Mouse (Mus musculus): Measurements from ENCODE around the gene Cbx3.

Cbx3 gene

GRCm38 (mm10) chr6:51470311-51471178 is at the start of gene Cbx3:
TSS of gene Cbx3 (plus strand) at chr6:51470360.
- peak; percentile 58 for ATAC-seq (ENCODE audit: low TSS enrichment)

GRCm38 (mm10) chr6:51423466-51424122 is 46.6 kb upstream of the Cbx3 start:
- no peak for ATAC-seq (ENCODE audit: low TSS enrichment)

DNA sequence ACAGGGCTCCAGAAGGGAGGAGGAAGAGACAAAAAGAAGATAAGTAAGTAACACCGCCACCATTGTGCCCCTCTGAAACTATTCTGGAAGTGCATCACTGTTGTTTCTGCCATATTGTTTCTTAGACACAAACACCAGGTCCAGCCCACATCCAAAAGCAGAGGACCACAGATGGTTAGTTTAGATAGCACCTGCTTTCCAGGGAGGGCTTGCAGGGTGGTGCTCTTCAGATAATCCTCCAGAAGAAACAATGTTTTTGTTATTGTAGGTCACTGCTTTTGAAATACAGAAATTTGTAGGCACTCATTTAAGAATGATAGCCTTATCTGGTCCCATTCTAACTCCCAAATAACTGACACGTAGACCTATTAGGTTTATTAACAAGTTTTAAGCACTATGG is 45.6 kb upstream of the Cbx3 start:
- ATAC-seq (ENCODE audit: low TSS enrichment): no peak

- peak; percentile 89 for ATAC-seq (ENCODE audit: low TSS enrichment)
These were observed 37.4 kb upstream of the Cbx3 start, which contains the start of gene Nfe2l3 for GRCm38 (mm10) chr6:51432535-51433397. TSS of gene Nfe2l3 (plus strand) at chr6:51432670.

DNA sequence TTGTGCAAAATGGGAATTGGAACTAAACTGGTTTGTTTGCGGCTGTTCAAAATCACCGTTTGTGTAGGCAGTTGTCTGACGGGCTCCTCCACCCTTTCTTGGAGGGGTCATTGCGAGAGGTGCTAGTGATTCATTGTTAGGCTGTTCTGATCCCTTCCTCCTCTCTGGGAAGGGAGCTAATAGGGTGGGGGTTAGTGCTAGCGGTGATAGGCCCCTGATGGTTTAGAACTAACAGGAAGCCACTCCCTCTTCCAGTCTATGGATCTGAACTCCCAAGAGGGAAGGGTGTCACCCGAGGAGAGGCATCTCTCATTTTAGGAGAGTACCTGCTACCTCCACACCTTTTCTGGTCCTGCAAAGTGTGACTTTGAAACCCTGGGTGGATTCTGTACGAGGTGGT is 35.9 kb upstream of the Cbx3 start:
- no peak for ATAC-seq (ENCODE audit: low TSS enrichment)

DNA sequence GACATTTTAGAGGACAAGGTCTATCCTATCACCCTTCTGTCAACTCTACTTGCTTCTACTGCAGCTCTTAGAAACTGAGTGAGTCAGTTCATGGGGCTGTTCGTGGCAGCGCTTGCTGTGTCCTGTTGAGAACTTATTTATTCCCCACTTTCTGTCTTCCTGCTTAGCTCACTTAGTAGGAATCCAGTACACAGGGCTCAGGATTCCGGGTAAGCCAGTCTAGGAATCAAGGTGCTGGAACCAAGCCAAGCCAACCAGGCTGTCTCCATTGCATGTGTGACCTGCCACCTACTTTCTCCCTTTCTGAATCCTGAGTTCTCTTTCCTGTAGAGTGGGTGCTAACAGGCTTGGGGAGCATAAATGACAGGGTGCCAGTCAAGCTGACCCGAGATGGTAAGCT is 32.5 kb upstream of the Cbx3 start:
- ATAC-seq (ENCODE audit: low TSS enrichment): no peak

- ATAC-seq (ENCODE audit: low TSS enrichment): 0 out of 2 replicates have a peak, but pooled peaks have one; percentile 27
These were observed 31.3 kb upstream of the Cbx3 start for GRCm38 (mm10) chr6:51438826-51439330.

DNA sequence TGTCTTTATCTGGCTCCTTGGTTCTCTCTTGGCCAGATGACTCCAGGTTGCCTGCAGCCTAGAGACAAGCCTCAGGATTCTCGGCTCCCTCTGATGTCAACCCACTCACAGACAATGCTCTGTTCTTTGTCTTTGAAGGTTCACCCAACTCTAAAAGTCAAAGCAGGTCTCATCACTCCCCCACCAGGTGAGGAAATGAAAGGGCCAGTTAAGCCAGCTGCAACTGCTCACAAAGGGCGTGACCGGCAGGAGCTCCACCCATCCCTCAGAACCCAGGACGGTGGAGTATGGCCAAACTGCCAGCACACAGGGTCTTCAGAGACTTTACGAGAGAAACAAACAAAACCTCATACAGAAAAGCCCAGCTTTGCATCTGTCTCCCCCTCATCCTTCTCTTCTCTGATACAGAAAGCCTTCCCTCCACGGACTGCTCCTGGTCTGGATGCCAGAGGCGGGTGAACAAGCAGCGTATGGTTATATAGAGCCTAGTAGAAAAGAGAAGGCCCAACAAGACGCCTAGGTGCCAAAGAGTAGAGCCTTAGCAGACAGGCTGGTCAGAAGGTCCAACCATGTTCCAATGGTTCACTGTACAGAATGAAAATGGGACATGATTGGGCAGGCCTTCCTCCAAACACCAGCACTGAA is 27.8 kb upstream of the Cbx3 start:
- ATAC-seq (ENCODE audit: low TSS enrichment): no peak

DNA sequence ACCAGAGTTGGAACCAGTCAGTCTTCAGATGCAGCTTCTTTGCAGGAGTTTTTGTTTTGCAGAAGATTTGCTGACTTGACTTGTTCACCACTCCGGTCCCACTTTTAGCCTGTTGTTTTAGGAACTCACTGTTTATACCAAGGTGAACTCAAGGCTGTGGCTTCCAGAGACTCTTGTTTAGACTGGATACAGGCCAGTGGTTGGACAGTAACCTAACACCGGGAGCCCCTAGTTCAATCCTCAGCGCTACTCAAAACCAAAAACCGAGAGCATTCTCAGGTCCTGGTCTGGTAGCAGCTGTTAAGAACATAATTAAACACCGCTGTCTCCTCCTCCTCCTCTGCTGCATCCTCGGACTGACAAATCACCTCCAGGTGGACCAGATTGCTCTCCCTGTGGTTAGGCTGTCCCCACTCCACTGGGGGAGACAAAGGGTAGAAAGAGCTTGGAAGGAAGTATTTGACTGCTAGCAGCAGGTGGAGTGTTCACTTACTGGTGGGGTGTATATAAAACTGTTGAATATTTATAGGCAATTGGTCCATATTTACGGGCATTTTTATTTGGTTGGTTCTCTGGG is 17.1 kb upstream of the Cbx3 start:
- no peak for ATAC-seq (ENCODE audit: low TSS enrichment)

- no peak for ATAC-seq (ENCODE audit: low TSS enrichment)
These were observed 15.2 kb upstream of the Cbx3 start for GRCm38 (mm10) chr6:51454949-51455348.

- no peak for ATAC-seq (ENCODE audit: low TSS enrichment)
These were observed 14.0 kb upstream of the Cbx3 start for GRCm38 (mm10) chr6:51456198-51456597.

DNA sequence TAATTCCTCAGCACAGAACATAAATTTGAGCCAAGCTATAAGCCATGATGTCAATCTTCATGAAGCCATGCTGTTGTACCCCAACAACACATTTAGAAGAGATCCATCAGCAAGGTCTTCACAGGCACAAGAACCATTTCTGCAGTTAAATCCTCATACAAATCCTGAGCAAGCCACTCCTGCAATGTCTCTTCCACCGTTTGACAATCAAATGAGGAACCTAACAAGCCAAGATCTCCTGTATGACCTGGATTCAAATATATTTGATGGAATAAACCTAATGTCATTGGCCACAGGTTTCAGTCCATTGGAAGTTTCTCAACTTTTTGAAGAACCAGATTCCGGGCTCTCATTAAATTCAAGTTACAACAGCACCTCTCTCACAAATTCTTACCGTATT is 12.9 kb upstream of the Cbx3 start:
- no peak for ATAC-seq (ENCODE audit: low TSS enrichment)

DNA sequence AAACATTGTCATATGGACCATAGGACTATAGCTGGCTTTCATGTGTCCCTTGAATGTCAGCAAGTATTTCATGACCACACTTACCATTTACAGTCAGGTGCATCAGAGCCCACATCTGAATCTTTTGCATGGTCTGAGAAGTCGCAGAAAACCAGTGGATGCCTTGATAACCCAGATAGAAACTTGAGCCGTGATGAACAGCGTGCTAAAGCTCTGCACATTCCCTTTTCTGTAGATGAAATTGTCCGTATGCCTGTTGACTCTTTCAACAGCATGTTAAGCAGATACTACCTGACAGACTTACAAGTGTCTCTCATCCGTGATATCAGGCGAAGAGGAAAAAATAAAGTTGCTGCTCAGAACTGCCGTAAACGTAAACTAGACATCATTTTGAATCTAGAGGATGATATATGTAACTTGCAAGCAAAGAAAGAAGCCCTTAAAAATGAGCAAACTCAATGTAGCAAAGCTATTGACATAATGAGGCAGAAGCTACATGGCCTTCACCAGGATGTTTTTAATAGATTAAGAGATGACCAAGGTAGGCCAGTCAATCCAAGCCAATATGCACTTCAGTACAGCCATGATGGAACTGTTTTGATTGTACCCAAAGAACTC is 12.3 kb upstream of the Cbx3 start:
- ATAC-seq (ENCODE audit: low TSS enrichment): no peak

DNA sequence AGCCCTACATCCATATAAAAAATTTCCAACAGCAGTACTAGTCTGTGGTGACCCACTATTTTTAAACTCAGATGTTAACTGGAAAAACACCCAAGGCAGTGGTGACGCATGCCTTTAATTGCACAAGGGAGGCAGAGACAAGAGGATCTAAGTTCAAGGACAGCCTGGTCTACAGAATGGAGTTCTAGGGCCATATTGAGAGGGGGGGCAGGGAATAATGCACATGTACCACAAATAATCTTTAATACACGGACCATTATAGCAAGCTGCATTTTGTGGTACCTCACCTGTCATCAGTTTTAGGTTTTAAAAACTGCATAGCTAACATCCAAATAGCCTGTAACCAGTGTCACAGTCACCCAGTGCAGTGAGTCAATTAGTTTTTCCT is 11.2 kb upstream of the Cbx3 start:
- no peak for ATAC-seq (ENCODE audit: low TSS enrichment)

- no peak for ATAC-seq (ENCODE audit: low TSS enrichment)
These were observed 10.7 kb upstream of the Cbx3 start for GRCm38 (mm10) chr6:51459313-51460020.

DNA sequence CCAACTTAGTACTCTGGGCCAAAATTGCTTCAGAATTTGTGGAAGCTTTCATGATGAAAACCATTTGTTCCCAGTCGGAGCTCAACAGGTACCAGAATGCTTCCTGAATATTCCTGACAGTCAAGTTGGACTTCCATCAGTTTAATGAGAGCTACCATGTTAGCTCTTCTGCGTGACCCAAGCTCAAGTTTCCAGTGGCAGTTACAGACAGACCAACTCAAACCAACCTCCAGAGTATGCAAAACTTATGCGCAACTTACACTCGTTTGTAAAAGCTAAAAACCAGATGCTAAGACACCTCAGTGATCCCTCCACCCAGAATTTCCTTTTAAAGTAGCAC is 10.2 kb upstream of the Cbx3 start:
- ATAC-seq (ENCODE audit: low TSS enrichment): no peak

DNA sequence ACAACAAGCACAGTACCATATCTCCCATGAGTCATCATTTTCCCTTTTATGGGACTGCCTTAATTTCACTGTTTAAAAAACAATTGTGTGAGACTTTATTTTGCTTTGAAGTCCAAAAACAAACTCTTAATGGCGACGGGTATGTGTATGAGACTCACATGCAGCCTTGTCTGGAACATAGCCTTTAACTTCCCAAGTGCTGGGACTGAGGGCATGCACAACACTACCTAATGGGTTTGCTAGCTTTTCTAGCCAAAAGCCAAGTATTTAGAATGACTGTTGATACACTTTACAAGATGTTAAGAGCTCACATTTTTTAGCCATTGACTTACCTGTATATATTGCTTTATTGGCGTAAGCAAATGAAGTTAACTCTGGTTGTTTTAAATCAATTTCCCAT is 9.8 kb upstream of the Cbx3 start:
- ATAC-seq (ENCODE audit: low TSS enrichment): no peak

- ATAC-seq (ENCODE audit: low TSS enrichment): no peak
These were observed 2.5 kb upstream of the Cbx3 start for GRCm38 (mm10) chr6:51467649-51468048.

- ATAC-seq (ENCODE audit: low TSS enrichment): peak; percentile 53
These were observed 1.1 kb upstream of the Cbx3 start for GRCm38 (mm10) chr6:51468891-51469561.
